Mouse (Mus musculus): ENCODE results near the gene Csnk1g2.

The Csnk1g2 gene

GRCm38 (mm10) chr10:80679556-80680259 is 57.1 kb downstream of the Csnk1g2 start:
- no peak for DNase-seq (ENCODE audit: low read depth, low spot score)

GRCm38 (mm10) chr10:80680260-80680696 is 57.6 kb downstream of the Csnk1g2 start:
- no peak for DNase-seq (ENCODE audit: low read depth, low spot score)

GRCm38 (mm10) chr10:80682003-80682402 is 59.4 kb downstream of the Csnk1g2 start:
- DNase-seq (ENCODE audit: low read depth, low spot score) = no peak

- no peak for DNase-seq (ENCODE audit: low read depth, low spot score)
Observed at GRCm38 (mm10) chr10:80683647-80684046, 61.0 kb downstream of the Csnk1g2 start.

- no peak for DNase-seq (ENCODE audit: low read depth, low spot score)
Observed at GRCm38 (mm10) chr10:80684214-80684613, 61.6 kb downstream of the Csnk1g2 start.

- no peak for DNase-seq (ENCODE audit: low read depth, low spot score)
Observed at GRCm38 (mm10) chr10:80684984-80685383, 62.3 kb downstream of the Csnk1g2 start.

GRCm38 (mm10) chr10:80686617-80687016 is 64.0 kb downstream of the Csnk1g2 start:
- no peak for DNase-seq (ENCODE audit: low read depth, low spot score)

GRCm38 (mm10) chr10:80687850-80688249 is 65.2 kb downstream of the Csnk1g2 start:
- no peak for DNase-seq (ENCODE audit: low read depth, low spot score)
